Mouse (Mus musculus) limb, embryonic 14.5 days (tissue): ENCODE data around the gene Fbxo41. TPM values are rescaled to one million over a fixed set of nuclear protein-coding genes. Genes with fewer than 3 reads are reported as not detected.
A peak's percentile ranks its signal among the peaks of the same experiment; 100 is the strongest.

ENCODE experiments used
- ATAC-seq: fragments of 200-750 bp; cut with Nextera tagmentation; 2 replicates; pipeline ENCODE4 v1.8.0; 2017; ENCODE audit warnings: low read depth, moderate number of reproducible peaks, moderate TSS enrichment; ENCODE audit not compliant: low FRiP score
- DNase-seq: peaks from one replicate; pipeline ENCODE4 v3.0.0-alpha.2; 2015; ENCODE audit warnings: low spot score
- H3K27ac ChIP-seq: fragments of 300-500 bp; sonication (generic); replicated peaks from 2 replicates; pipeline ENCODE4 v1.5.1; 2014; ENCODE audit warnings: low read depth, mild to moderate bottlenecking, low read length, moderate library complexity, mixed read lengths
- H3K27me3 ChIP-seq: fragments of 300-500 bp; sonication (generic); 2 replicates; pipeline ENCODE4 v1.6.1; 2014; ENCODE audit warnings: low read length, mixed read lengths; ENCODE audit not compliant: control insufficient read depth, insufficient read depth
- H3K36me3 ChIP-seq: fragments of 300-500 bp; sonication (generic); 2 replicates; pipeline ENCODE4 v1.6.1; 2014; ENCODE audit warnings: mild to moderate bottlenecking, low read length, moderate library complexity, mixed read lengths; ENCODE audit not compliant: control insufficient read depth, insufficient read depth
- H3K4me1 ChIP-seq: fragments of 300-500 bp; sonication (generic); 2 replicates; pipeline ENCODE4 v1.6.1; 2014; ENCODE audit warnings: antibody characterized with exemption, low read length, mixed read lengths; ENCODE audit not compliant: control insufficient read depth, insufficient read depth
- H3K4me2 ChIP-seq: fragments of 300-500 bp; sonication (generic); replicated peaks from 2 replicates; pipeline ENCODE4 v1.6.1; 2014; ENCODE audit warnings: low read depth, mild to moderate bottlenecking, low read length, moderate library complexity; ENCODE audit not compliant: severe bottlenecking
- H3K4me3 ChIP-seq: fragments of 300-500 bp; sonication (generic); replicated peaks from 2 replicates; pipeline ENCODE4 v1.5.1; 2014; ENCODE audit warnings: low read length
- H3K9ac ChIP-seq: fragments of 300-500 bp; sonication (generic); 2 replicates; pipeline ENCODE4 v1.6.1; 2014; ENCODE audit warnings: mild to moderate bottlenecking, low read depth, low read length, moderate library complexity; ENCODE audit not compliant: severe bottlenecking
- H3K9me3 ChIP-seq: fragments of 300-500 bp; sonication (generic); 2 replicates; pipeline ENCODE4 v1.6.1; 2016; ENCODE audit warnings: low read length; ENCODE audit not compliant: control insufficient read depth
- POLR2A ChIP-seq: fragments of 200-500 bp; IDR thresholded peaks from 2 replicates; pipeline ENCODE4 v1.8.0; 2012; ENCODE audit warnings: inconsistent platforms, mild to moderate bottlenecking, moderate library complexity, borderline replicate concordance; ENCODE audit not compliant: insufficient read depth, insufficient read length; ENCODE audit errors: extremely low read depth
- WGBS: fragments of 180-500 bp; shearing (Covaris S2); extraction: QIAGEN DNeasy Blood & Tissue Kit; methylation state at CpG from one replicate; pipeline ENCODE4 v1.1.7; 2014; 5-methylcytosine and 5-hydroxymethylcytosine counted together
- polyA plus RNA-seq, 2 experiments: library from polyadenylated mRNA; depleted of rRNA in 1 of 2; stranded (reverse) in 1 of 2; unstranded in 1 of 2; fragments of >200 nt; fragmentation: Nextera tagmentation in 1 of 2; extraction: Ambion mirVana in 1 of 2; gene quantifications; 2 replicates each; pipeline versions ENCODE4 v1.2.1 to v1.2.3; 2012 to 2014

Fbxo41 gene
- polyA plus RNA-seq, 2 experiments = 0.45 to 1.7 TPM

DNA sequence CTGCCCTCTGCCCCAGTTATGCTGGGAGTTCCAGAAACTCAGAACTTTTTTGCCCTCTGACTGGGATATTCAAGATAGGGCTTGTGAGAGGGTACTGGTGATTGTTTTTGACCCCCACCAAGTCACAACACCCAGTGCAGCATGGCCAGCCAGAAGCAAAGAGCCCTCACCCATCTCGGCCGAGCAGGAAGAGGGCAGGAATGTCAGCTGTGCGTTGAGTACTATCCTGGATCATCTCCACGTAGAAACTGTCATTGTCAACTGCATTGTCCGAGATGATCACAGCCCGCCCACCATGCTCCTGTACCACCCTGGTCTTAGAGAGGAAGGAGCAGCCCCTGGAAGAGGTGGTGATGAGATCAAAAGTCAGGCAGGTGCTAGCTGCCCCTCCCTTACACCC is 55.4 kb downstream of the Fbxo41 start:
- no peak overlapping the region for H3K9ac ChIP-seq
- peaks cover 4% of the 10 kb centered on the region for H3K4me1 ChIP-seq
- H3K9me3 ChIP-seq = no peaks in the 10 kb centered on the region
- H3K4me2 ChIP-seq = no peak overlapping the region
- H3K27me3 ChIP-seq = no peaks in the 10 kb centered on the region
- peaks cover 46% of the 10 kb centered on the region for H3K36me3 ChIP-seq
- 91% methylated on average over 6 of the region's 6 CpGs for WGBS
- H3K27ac ChIP-seq = no peak overlapping the region
- no peak overlapping the region for H3K4me3 ChIP-seq
- ATAC-seq (no peak), DNase-seq (no peak)
- TF ChIP-seq POLR2A = no peak

DNA sequence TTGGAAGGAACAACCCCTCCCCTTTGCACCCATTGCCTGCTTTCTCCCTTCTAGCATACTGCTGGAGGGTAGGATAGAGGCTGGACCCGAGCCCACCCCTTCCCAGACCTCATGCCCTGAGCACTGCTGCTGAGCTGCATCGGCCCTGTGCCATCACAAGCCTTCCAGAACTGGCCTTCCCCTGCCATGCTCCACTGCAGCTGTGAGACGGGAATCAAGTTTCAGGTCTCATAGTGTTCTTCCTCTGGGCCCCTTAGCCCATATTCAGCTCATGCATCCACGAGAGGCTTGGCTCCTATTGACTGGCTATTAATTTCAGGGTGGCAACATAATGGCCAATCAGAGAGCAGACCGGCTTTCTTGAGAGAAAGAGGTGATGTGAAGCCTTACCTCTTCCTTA is 57.5 kb downstream of the Fbxo41 start:
- ATAC-seq = no peak
- Histone ChIP-seq H3K27me3 (no peaks in the 10 kb centered on the region), H3K4me3 (no peak overlapping the region)

DNA sequence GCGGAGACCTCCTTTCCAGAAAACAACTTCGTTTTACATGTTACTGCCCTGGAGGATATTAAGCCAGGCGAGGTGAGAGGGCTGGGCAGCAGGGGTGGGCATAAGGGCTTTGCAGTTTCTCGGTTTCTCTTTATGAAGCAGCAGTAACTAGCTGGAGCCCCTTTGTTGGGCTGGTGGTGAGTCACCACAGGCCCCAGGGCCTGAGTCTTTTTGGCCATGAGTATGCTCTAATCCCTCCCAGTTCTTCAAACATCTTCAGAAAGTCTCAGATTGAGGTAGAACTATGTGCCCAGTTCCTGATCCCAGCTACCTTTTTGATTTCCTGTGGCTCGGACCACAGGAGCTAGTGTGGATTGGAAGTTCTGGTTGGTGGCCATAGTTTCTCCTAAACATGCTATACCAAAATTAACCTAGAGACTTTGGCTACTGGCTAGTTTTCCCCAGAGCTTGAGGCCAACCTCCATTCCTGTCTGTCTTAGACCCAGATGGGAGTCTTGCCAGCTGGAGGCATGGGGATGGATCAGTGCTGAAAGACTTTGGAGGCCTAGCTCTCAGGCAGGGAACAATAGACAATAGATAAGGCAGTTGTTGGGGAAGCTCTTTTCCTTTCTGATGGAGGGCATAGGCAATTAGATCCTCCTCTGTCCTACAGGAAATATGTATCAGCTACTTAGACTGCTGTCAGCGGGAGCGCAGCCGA is 58.4 kb downstream of the Fbxo41 start:
- no peaks in the 10 kb centered on the region for H3K27me3 ChIP-seq
- H3K27ac ChIP-seq = no peak overlapping the region
- TF ChIP-seq POLR2A = no peak
- H3K4me1 ChIP-seq = no peaks in the 10 kb centered on the region
- no peak overlapping the region for H3K9ac ChIP-seq
- ATAC-seq = no peak
- H3K36me3 ChIP-seq = peaks cover 75% of the 10 kb centered on the region
- no peak overlapping the region for H3K4me3 ChIP-seq
- no peaks in the 10 kb centered on the region for H3K9me3 ChIP-seq
- no peak for DNase-seq
- 91% methylated on average over 8 of the region's 8 CpGs for WGBS
- H3K4me2 ChIP-seq = no peak overlapping the region

More for the DNA sequence above, 57.5 kb downstream of the Fbxo41 start:
- H3K9ac ChIP-seq = no peak overlapping the region
- H3K4me2 ChIP-seq = no peak overlapping the region
- H3K9me3 ChIP-seq = no peaks in the 10 kb centered on the region
- no peak for DNase-seq
- no peaks in the 10 kb centered on the region for H3K4me1 ChIP-seq
- 77% methylated on average over 5 of the region's 5 CpGs for WGBS
- H3K27ac ChIP-seq = no peak overlapping the region
- peaks cover 66% of the 10 kb centered on the region for H3K36me3 ChIP-seq
- no peak for TF ChIP-seq POLR2A

DNA sequence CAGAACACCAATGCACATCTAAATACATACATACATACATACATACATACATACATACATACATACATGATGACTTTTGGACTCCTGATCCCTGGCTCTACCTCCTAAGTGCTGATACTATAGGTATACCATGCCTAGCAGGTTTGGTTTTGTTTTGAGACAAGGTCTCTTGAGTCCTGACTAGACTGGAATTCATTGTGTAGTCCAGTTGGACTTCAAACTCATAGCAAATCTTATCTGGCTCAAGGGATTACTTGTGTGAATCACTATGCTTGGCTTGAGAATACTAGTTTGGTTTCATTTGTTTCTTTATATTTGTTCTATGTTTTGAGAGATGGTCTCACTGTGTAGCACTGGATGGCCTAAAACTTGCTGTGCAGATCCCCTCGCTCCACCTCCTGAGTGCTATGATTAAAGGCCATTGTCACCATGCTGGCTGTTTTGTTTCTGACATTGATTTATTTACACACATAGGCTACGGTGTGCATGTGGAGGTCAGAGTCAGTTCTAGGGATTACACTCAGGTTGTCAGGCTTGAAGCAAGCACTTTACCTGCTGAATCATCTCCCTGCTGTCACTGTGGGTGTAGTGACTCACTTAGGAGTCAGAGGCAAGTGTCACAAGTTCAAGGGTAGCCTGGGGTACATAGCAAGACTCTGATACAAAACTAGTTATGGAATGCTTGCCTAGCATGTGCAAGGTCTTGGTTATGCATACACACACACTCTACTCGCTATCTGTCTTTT is 59.1 kb downstream of the Fbxo41 start:
- no peak for TF ChIP-seq POLR2A
- Histone ChIP-seq H3K9ac (no peak overlapping the region), H3K4me3 (no peak overlapping the region), H3K4me1 (no peaks in the 10 kb centered on the region), H3K9me3 (no peaks in the 10 kb centered on the region), H3K36me3 (peaks cover 82% of the 10 kb centered on the region), H3K27ac (no peak overlapping the region), H3K27me3 (no peaks in the 10 kb centered on the region), H3K4me2 (no peak overlapping the region)
- WGBS = 88% methylated on average over 3 of the region's 3 CpGs
- no peak for ATAC-seq
- DNase-seq = no peak

DNA sequence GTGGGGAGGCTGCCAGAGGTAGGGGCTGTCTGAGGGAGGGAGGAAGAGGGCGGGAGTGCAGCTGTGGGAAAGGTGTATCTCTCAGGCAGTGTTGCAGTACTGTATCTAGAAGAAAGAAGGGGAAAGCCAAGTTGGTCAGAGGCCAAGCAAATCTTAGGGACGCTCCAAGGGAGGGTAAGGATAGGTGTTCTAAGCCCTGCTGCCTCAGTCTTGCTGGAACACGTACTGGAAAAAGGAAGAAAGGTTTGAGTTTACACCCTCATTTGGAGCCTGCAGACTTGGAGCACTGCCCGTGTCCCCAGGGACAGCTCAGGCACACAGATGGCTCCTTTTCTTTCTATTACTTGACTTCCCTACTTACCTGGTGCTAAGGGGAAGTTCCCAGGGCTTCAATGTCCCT is 61.7 kb downstream of the Fbxo41 start:
- no peak overlapping the region for H3K4me2 ChIP-seq
- no peak overlapping the region for H3K9ac ChIP-seq
- no peak for TF ChIP-seq POLR2A
- WGBS = 86% methylated on average over 4 of the region's 4 CpGs
- no peaks in the 10 kb centered on the region for H3K9me3 ChIP-seq
- H3K4me3 ChIP-seq = no peak overlapping the region
- H3K36me3 ChIP-seq = peaks cover 77% of the 10 kb centered on the region
- H3K27me3 ChIP-seq = no peaks in the 10 kb centered on the region
- ATAC-seq (0 out of 2 replicates have a peak, but pooled peaks have one; percentile 36), DNase-seq (no peak)
- H3K4me1 ChIP-seq = no peaks in the 10 kb centered on the region
- H3K27ac ChIP-seq = no peak overlapping the region
